Mouse (Mus musculus): ENCODE data around the gene Inhbb. TPM values are rescaled to one million over a fixed set of nuclear protein-coding genes. Genes with fewer than 3 reads are reported as not detected.

Gene Inhbb
- polyA plus RNA-seq, 1 experiment from 2014 or later, result 0.11 TPM

GRCm38 (mm10) chr1:119397839-119398238 lies 24.2 kb downstream of the Inhbb start:
- H3K9ac ChIP-seq (ENCODE audit: low read depth, low read length), result no peak overlapping the region
- DNase-seq (ENCODE audit: low spot score) (no peak), ATAC-seq (replicated peaks; ENCODE audit: low FRiP score) (no peak)
- H3K9me3 ChIP-seq (ENCODE audit: control insufficient read depth, low read length), result no peaks in the 10 kb centered on the region
- no peaks in the 10 kb centered on the region for H3K4me1 ChIP-seq (replicated peaks; ENCODE audit: control insufficient read depth, insufficient read depth, low read length)
- no peaks in the 10 kb centered on the region for H3K27me3 ChIP-seq (replicated peaks; ENCODE audit: control insufficient read depth, insufficient read depth, low read length)
- no peak overlapping the region for H3K4me2 ChIP-seq
- no peak overlapping the region for H3K4me3 ChIP-seq (ENCODE audit: low read depth, low read length)
- no peak overlapping the region for H3K27ac ChIP-seq (ENCODE audit: low read depth, low read length)
- H3K36me3 ChIP-seq (ENCODE audit: control insufficient read depth, insufficient read depth, low read length), result no peaks in the 10 kb centered on the region
- 56% methylated on average over 7 of the region's 7 CpGs for WGBS

- H3K27me3 ChIP-seq (replicated peaks; ENCODE audit: control insufficient read depth, insufficient read depth, low read length), result no peaks in the 10 kb centered on the region
- no peak overlapping the region for H3K4me3 ChIP-seq (ENCODE audit: low read depth, low read length)
- no peak for DNase-seq (ENCODE audit: low spot score)
- no peak overlapping the region for H3K4me2 ChIP-seq
- no peak for ATAC-seq (replicated peaks; ENCODE audit: low FRiP score)
- no peak overlapping the region for H3K27ac ChIP-seq (ENCODE audit: low read depth, low read length)
- no peak overlapping the region for H3K9ac ChIP-seq (ENCODE audit: low read depth, low read length)
- 0 out of 2 replicates have a peak, but pooled peaks cover 2% of the 10 kb centered on the region for H3K4me1 ChIP-seq (replicated peaks; ENCODE audit: control insufficient read depth, insufficient read depth, low read length)
- no peaks in the 10 kb centered on the region for H3K36me3 ChIP-seq (ENCODE audit: control insufficient read depth, insufficient read depth, low read length)
- no peaks in the 10 kb centered on the region for H3K9me3 ChIP-seq (ENCODE audit: control insufficient read depth, low read length)
- WGBS, result 68% methylated on average over 3 of the region's 3 CpGs
Measured at GRCm38 (mm10) chr1:119391311-119391710, 30.7 kb downstream of the Inhbb start.

- Histone ChIP-seq H3K9me3 (ENCODE audit: control insufficient read depth, low read length) (no peaks in the 10 kb centered on the region), H3K36me3 (ENCODE audit: control insufficient read depth, insufficient read depth, low read length) (no peaks in the 10 kb centered on the region), H3K4me3 (ENCODE audit: low read depth, low read length) (no peak overlapping the region), H3K9ac (ENCODE audit: low read depth, low read length) (no peak overlapping the region), H3K4me2 (no peak overlapping the region), H3K4me1 (replicated peaks; ENCODE audit: control insufficient read depth, insufficient read depth, low read length) (0 out of 2 replicates have a peak, but pooled peaks cover 2% of the 10 kb centered on the region), H3K27ac (ENCODE audit: low read depth, low read length) (no peak overlapping the region), H3K27me3 (replicated peaks; ENCODE audit: control insufficient read depth, insufficient read depth, low read length) (no peaks in the 10 kb centered on the region)
- WGBS, result 58% methylated on average over 4 of the region's 4 CpGs
- DNase-seq (ENCODE audit: low spot score), result no peak
- no peak for ATAC-seq (replicated peaks; ENCODE audit: low FRiP score)
Measured at GRCm38 (mm10) chr1:119390676-119391075, 31.4 kb downstream of the Inhbb start.

- no peak overlapping the region for H3K4me2 ChIP-seq
- DNase-seq (ENCODE audit: low spot score), result no peak
- WGBS, result 49% methylated on average over 7 of the region's 7 CpGs
Measured at GRCm38 (mm10) chr1:119389771-119390500, 32.1 kb downstream of the Inhbb start.

GRCm38 (mm10) chr1:119388664-119389396 lies 33.2 kb downstream of the Inhbb start:
- Histone ChIP-seq H3K4me1 (replicated peaks; ENCODE audit: control insufficient read depth, insufficient read depth, low read length) (0 out of 2 replicates have a peak, but pooled peaks cover 2% of the 10 kb centered on the region), H3K9me3 (ENCODE audit: control insufficient read depth, low read length) (no peaks in the 10 kb centered on the region), H3K4me3 (ENCODE audit: low read depth, low read length) (no peak overlapping the region), H3K4me2 (no peak overlapping the region), H3K9ac (ENCODE audit: low read depth, low read length) (no peak overlapping the region), H3K27me3 (replicated peaks; ENCODE audit: control insufficient read depth, insufficient read depth, low read length) (no peaks in the 10 kb centered on the region), H3K27ac (ENCODE audit: low read depth, low read length) (no peak overlapping the region), H3K36me3 (ENCODE audit: control insufficient read depth, insufficient read depth, low read length) (no peaks in the 10 kb centered on the region)
- DNase-seq (ENCODE audit: low spot score), result no peak
- 10% methylated on average over 19 of the region's 19 CpGs for WGBS
- ATAC-seq (replicated peaks; ENCODE audit: low FRiP score), result no peak

More at GRCm38 (mm10) chr1:119389771-119390500, 32.1 kb downstream of the Inhbb start:
- H3K9ac ChIP-seq (ENCODE audit: low read depth, low read length), result no peak overlapping the region
- no peaks in the 10 kb centered on the region for H3K36me3 ChIP-seq (ENCODE audit: control insufficient read depth, insufficient read depth, low read length)
- 0 out of 2 replicates have a peak, but pooled peaks cover 2% of the 10 kb centered on the region for H3K4me1 ChIP-seq (replicated peaks; ENCODE audit: control insufficient read depth, insufficient read depth, low read length)
- no peak overlapping the region for H3K27ac ChIP-seq (ENCODE audit: low read depth, low read length)
- no peaks in the 10 kb centered on the region for H3K9me3 ChIP-seq (ENCODE audit: control insufficient read depth, low read length)
- H3K27me3 ChIP-seq (replicated peaks; ENCODE audit: control insufficient read depth, insufficient read depth, low read length), result no peaks in the 10 kb centered on the region
- ATAC-seq (replicated peaks; ENCODE audit: low FRiP score), result no peak
- H3K4me3 ChIP-seq (ENCODE audit: low read depth, low read length), result no peak overlapping the region

- Histone ChIP-seq H3K9ac (ENCODE audit: low read depth, low read length) (no peak overlapping the region), H3K27ac (ENCODE audit: low read depth, low read length) (no peak overlapping the region), H3K36me3 (ENCODE audit: control insufficient read depth, insufficient read depth, low read length) (no peaks in the 10 kb centered on the region), H3K4me3 (ENCODE audit: low read depth, low read length) (no peak overlapping the region), H3K4me1 (replicated peaks; ENCODE audit: control insufficient read depth, insufficient read depth, low read length) (0 out of 2 replicates have a peak, but pooled peaks cover 2% of the 10 kb centered on the region), H3K9me3 (ENCODE audit: control insufficient read depth, low read length) (no peaks in the 10 kb centered on the region), H3K4me2 (no peak overlapping the region), H3K27me3 (replicated peaks; ENCODE audit: control insufficient read depth, insufficient read depth, low read length) (no peaks in the 10 kb centered on the region)
- ATAC-seq (replicated peaks; ENCODE audit: low FRiP score) (no peak), DNase-seq (ENCODE audit: low spot score) (no peak)
- WGBS, result 69% methylated on average over 3 of the region's 3 CpGs
Measured at GRCm38 (mm10) chr1:119386306-119386705, 35.7 kb downstream of the Inhbb start.

GRCm38 (mm10) chr1:119383916-119384315 lies 38.1 kb downstream of the Inhbb start:
- H3K9ac ChIP-seq (ENCODE audit: low read depth, low read length), result no peak overlapping the region
- H3K4me2 ChIP-seq, result no peak overlapping the region
- H3K4me1 ChIP-seq (replicated peaks; ENCODE audit: control insufficient read depth, insufficient read depth, low read length), result 0 out of 2 replicates have a peak, but pooled peaks cover 1% of the 10 kb centered on the region
- H3K27ac ChIP-seq (ENCODE audit: low read depth, low read length), result no peak overlapping the region
- no peaks in the 10 kb centered on the region for H3K27me3 ChIP-seq (replicated peaks; ENCODE audit: control insufficient read depth, insufficient read depth, low read length)
- ATAC-seq (replicated peaks; ENCODE audit: low FRiP score) (no peak), DNase-seq (ENCODE audit: low spot score) (no peak)
- H3K9me3 ChIP-seq (ENCODE audit: control insufficient read depth, low read length), result no peaks in the 10 kb centered on the region
- no peak overlapping the region for H3K4me3 ChIP-seq (ENCODE audit: low read depth, low read length)
- 86% methylated on average over 10 of the region's 10 CpGs for WGBS
- no peaks in the 10 kb centered on the region for H3K36me3 ChIP-seq (ENCODE audit: control insufficient read depth, insufficient read depth, low read length)

- Histone ChIP-seq H3K4me1 (replicated peaks; ENCODE audit: control insufficient read depth, insufficient read depth, low read length) (no peaks in the 10 kb centered on the region), H3K4me3 (ENCODE audit: low read depth, low read length) (no peak overlapping the region), H3K27me3 (replicated peaks; ENCODE audit: control insufficient read depth, insufficient read depth, low read length) (no peaks in the 10 kb centered on the region), H3K36me3 (ENCODE audit: control insufficient read depth, insufficient read depth, low read length) (no peaks in the 10 kb centered on the region), H3K9ac (ENCODE audit: low read depth, low read length) (no peak overlapping the region), H3K27ac (ENCODE audit: low read depth, low read length) (no peak overlapping the region), H3K9me3 (ENCODE audit: control insufficient read depth, low read length) (no peaks in the 10 kb centered on the region), H3K4me2 (no peak overlapping the region)
- ATAC-seq (replicated peaks; ENCODE audit: low FRiP score), result no peak
- DNase-seq (ENCODE audit: low spot score), result no peak
- 86% methylated on average over 4 of the region's 4 CpGs for WGBS
Measured at GRCm38 (mm10) chr1:119380609-119381008, 41.4 kb downstream of the Inhbb start.

Measured in liver, embryonic 11.5 days (tissue).